Mouse (Mus musculus): ENCODE measurements at regions not wholly inside any gene's neighbourhood (a gene's known extent, or its start where the extent isn't known, plus 50 kb on each side); places are given as distances from the start of the nearest gene placed in this dataset. TPM values are rescaled to one million over a fixed set of nuclear protein-coding genes. Genes with fewer than 3 reads are reported as not detected.

DNA sequence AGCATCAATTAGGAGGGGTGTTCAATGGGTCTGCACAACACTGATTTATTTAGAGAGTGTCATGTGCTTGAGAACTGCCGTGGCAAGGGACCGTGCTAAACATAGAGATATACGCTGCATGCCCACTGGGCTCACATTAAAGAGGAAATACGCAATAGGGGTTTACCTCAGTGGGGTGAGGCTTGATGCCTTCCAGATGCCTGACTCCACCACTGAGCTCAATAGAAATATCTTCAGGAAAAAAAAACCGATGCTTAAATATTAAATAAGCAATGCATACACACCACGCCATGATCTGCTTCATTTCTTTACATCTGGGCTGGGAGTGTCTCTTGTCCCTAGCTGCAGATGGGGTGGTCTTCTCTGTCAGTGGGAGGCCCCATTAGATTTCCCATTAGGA is 63.9 kb upstream of the Gm10320 start:
- H3K4me3 ChIP-seq (ENCODE audit: low read depth, low read length) = no peak overlapping the region
- no peaks in the 10 kb centered on the region for H3K27me3 ChIP-seq (ENCODE audit: control insufficient read depth, insufficient read depth, low read length)
- H3K9ac ChIP-seq (ENCODE audit: low read length) = no peak overlapping the region
- no peak overlapping the region for H3K27ac ChIP-seq (replicated peaks; ENCODE audit: low read depth, low read length)
- WGBS = 38% methylated on average over 6 of the region's 6 CpGs
- DNase-seq (ENCODE audit: low spot score) (peak; percentile 49), ATAC-seq (ENCODE audit: insufficient number of reproducible peaks, low FRiP score, low TSS enrichment, low read depth) (no peak)
- no peak overlapping the region for H3K4me2 ChIP-seq (ENCODE audit: low read depth, severe bottlenecking)
- H3K4me1 ChIP-seq (ENCODE audit: control insufficient read depth, insufficient read depth, low read length) = 0 out of 2 replicates have a peak, but pooled peaks cover 7% of the 10 kb centered on the region
- H3K9me3 ChIP-seq (ENCODE audit: control insufficient read depth, low read length) = no peaks in the 10 kb centered on the region
- H3K36me3 ChIP-seq (ENCODE audit: control insufficient read depth, insufficient read depth, low read length) = no peaks in the 10 kb centered on the region

DNA sequence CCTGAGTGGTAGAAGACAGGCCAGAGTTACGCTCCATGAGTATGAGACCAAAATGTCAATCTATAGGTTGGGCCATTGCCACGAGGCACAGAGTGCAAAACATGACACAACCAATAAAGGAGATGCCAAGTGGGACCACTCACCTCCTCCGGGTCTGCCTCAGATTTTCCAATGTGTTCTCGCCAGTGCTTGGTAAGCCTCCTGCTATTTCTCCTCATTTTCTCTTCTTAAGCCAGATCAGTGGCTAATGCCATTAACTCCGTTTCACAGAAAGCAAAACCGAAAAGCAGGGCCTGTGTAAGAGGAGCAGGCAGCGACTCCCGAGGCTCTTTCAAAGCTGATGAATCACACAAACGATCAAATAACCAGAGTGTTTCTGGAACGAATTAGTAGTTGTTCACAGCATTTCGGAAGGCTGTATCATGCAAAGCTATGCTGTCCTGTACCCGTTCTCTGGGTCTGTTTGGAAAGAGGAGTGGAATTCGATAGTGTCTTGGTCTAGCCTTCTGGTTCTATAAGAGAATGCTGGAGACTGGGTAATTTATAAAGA is 59.7 kb upstream of the Gm10320 start:
- 61% methylated on average over 13 of the region's 13 CpGs for WGBS
- H3K4me2 ChIP-seq (ENCODE audit: low read depth, severe bottlenecking) = no peak overlapping the region
- H3K27ac ChIP-seq (replicated peaks; ENCODE audit: low read depth, low read length) = no peak overlapping the region

GRCm38 (mm10) chr13:98547223-98547622 is 55.4 kb upstream of the Gm10320 start:
- Histone ChIP-seq H3K4me3 (ENCODE audit: low read depth, low read length) (no peak overlapping the region), H3K4me2 (ENCODE audit: low read depth, severe bottlenecking) (no peak overlapping the region), H3K36me3 (ENCODE audit: control insufficient read depth, insufficient read depth, low read length) (no peaks in the 10 kb centered on the region), H3K27me3 (ENCODE audit: control insufficient read depth, insufficient read depth, low read length) (no peaks in the 10 kb centered on the region), H3K9ac (ENCODE audit: low read length) (no peak overlapping the region), H3K27ac (replicated peaks; ENCODE audit: low read depth, low read length) (no peak overlapping the region), H3K4me1 (ENCODE audit: control insufficient read depth, insufficient read depth, low read length) (peaks cover 11% of the 10 kb centered on the region; the same call in 1 of the 2 replicates), H3K9me3 (ENCODE audit: control insufficient read depth, low read length) (no peaks in the 10 kb centered on the region)
- DNase-seq (ENCODE audit: low spot score) (no peak), ATAC-seq (ENCODE audit: insufficient number of reproducible peaks, low FRiP score, low TSS enrichment, low read depth) (no peak)
- WGBS = 77% methylated on average over 5 of the region's 5 CpGs

More for the DNA sequence above, 59.7 kb upstream of the Gm10320 start:
- ATAC-seq (ENCODE audit: insufficient number of reproducible peaks, low FRiP score, low TSS enrichment, low read depth) = no peak
- Histone ChIP-seq H3K9ac (ENCODE audit: low read length) (no peak overlapping the region), H3K9me3 (ENCODE audit: control insufficient read depth, low read length) (no peaks in the 10 kb centered on the region), H3K27me3 (ENCODE audit: control insufficient read depth, insufficient read depth, low read length) (no peaks in the 10 kb centered on the region), H3K36me3 (ENCODE audit: control insufficient read depth, insufficient read depth, low read length) (no peaks in the 10 kb centered on the region), H3K4me3 (ENCODE audit: low read depth, low read length) (no peak overlapping the region), H3K4me1 (ENCODE audit: control insufficient read depth, insufficient read depth, low read length) (peaks cover 14% of the 10 kb centered on the region; the same call in 1 of the 2 replicates)
- DNase-seq (ENCODE audit: low spot score) = no peak

- no peak overlapping the region for H3K4me3 ChIP-seq (ENCODE audit: low read depth, low read length)
- no peaks in the 10 kb centered on the region for H3K9me3 ChIP-seq (ENCODE audit: control insufficient read depth, low read length)
- H3K36me3 ChIP-seq (ENCODE audit: control insufficient read depth, insufficient read depth, low read length) = no peaks in the 10 kb centered on the region
- ATAC-seq (ENCODE audit: insufficient number of reproducible peaks, low FRiP score, low TSS enrichment, low read depth) = no peak
- H3K4me2 ChIP-seq (ENCODE audit: low read depth, severe bottlenecking) = no peak overlapping the region
- H3K4me1 ChIP-seq (ENCODE audit: control insufficient read depth, insufficient read depth, low read length) = peaks cover 8% of the 10 kb centered on the region; the same call in 1 of the 2 replicates
- no peak overlapping the region for H3K27ac ChIP-seq (replicated peaks; ENCODE audit: low read depth, low read length)
- DNase-seq (ENCODE audit: low spot score) = no peak
- 73% methylated on average over 5 of the region's 5 CpGs for WGBS
- H3K9ac ChIP-seq (ENCODE audit: low read length) = no peak overlapping the region
- no peaks in the 10 kb centered on the region for H3K27me3 ChIP-seq (ENCODE audit: control insufficient read depth, insufficient read depth, low read length)
Observed at GRCm38 (mm10) chr13:98546116-98546515, 54.3 kb upstream of the Gm10320 start.

DNA sequence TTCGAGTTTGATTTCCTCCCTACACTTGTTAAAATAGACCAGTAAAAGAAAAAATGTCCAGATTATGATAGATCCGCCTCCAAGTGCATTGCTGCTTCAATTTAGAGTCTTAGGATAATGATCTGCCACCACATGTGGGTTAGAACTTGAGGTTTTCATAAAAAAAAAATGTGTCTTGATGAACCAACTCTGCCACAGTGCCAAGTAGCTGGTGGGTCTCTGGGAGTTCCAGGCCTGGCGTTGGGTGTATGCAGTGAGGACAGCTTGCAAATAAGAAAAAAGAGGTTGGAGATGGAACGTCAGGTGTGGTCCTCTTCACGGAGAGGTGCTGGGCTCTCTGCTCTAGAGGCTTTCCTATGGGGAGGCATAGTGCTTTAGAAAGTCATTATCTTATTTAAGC is 53.6 kb upstream of the Gm10320 start:
- Histone ChIP-seq H3K27me3 (ENCODE audit: control insufficient read depth, insufficient read depth, low read length) (no peaks in the 10 kb centered on the region), H3K4me2 (ENCODE audit: low read depth, severe bottlenecking) (no peak overlapping the region), H3K4me1 (ENCODE audit: control insufficient read depth, insufficient read depth, low read length) (peaks cover 4% of the 10 kb centered on the region; the same call in 1 of the 2 replicates), H3K27ac (replicated peaks; ENCODE audit: low read depth, low read length) (no peak overlapping the region), H3K36me3 (ENCODE audit: control insufficient read depth, insufficient read depth, low read length) (no peaks in the 10 kb centered on the region), H3K9ac (ENCODE audit: low read length) (no peak overlapping the region), H3K4me3 (ENCODE audit: low read depth, low read length) (no peak overlapping the region), H3K9me3 (ENCODE audit: control insufficient read depth, low read length) (no peaks in the 10 kb centered on the region)
- DNase-seq (ENCODE audit: low spot score) (no peak), ATAC-seq (ENCODE audit: insufficient number of reproducible peaks, low FRiP score, low TSS enrichment, low read depth) (no peak)
- 85% methylated on average over 5 of the region's 5 CpGs for WGBS

GRCm38 (mm10) chr13:98544051-98544450 is 52.2 kb upstream of the Gm10320 start:
- ATAC-seq (ENCODE audit: insufficient number of reproducible peaks, low FRiP score, low TSS enrichment, low read depth) = no peak
- no peak for DNase-seq (ENCODE audit: low spot score)
- no peak overlapping the region for H3K27ac ChIP-seq (replicated peaks; ENCODE audit: low read depth, low read length)
- H3K4me1 ChIP-seq (ENCODE audit: control insufficient read depth, insufficient read depth, low read length) = no peaks in the 10 kb centered on the region
- 89% methylated on average over 10 of the region's 10 CpGs for WGBS
- H3K27me3 ChIP-seq (ENCODE audit: control insufficient read depth, insufficient read depth, low read length) = no peaks in the 10 kb centered on the region
- H3K4me3 ChIP-seq (ENCODE audit: low read depth, low read length) = no peak overlapping the region
- H3K36me3 ChIP-seq (ENCODE audit: control insufficient read depth, insufficient read depth, low read length) = no peaks in the 10 kb centered on the region
- H3K9ac ChIP-seq (ENCODE audit: low read length) = no peak overlapping the region
- H3K4me2 ChIP-seq (ENCODE audit: low read depth, severe bottlenecking) = no peak overlapping the region
- H3K9me3 ChIP-seq (ENCODE audit: control insufficient read depth, low read length) = no peaks in the 10 kb centered on the region

Small RNA genes in the stretch of these regions (microRNA-seq; reads per million reads assigned to microRNA genes)
- not detected for gene Gm22698
